ENCODE assay signal across 25 mouse cellular contexts in the genomic region with DNA sequence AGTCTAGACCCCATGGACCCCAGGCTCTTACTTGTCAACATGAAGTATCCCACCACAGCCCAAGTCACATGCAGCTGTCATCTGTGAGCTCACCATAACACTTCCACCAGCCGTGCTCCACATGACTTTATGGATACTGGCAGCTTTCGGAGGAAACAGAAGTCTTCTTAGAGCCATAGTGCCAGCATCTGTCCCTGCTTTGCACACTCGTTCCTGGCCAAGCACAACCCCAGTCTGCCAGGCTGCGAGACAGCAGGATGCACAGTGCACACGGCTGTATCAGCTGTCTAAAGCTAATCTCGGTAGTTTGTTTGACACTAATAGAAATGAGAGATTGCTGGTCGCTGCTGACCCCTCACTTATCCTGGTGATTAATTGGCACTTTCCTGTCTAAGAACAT.
"Had no signal": no experiment of that assay in that cellular context is flagged by ENCODE, and none has a peak within 500 bp of the region (broad histone marks: within the 10 kb centered on the region; RNA-seq: fewer than 3 reads in every experiment).

No protein-coding gene starts in this region.

- DNase-seq: kidney, adult 11 months; kidney, adult 8-10 months; kidney, postnatal 10 days; kidney, postnatal 36 days; liver; lung, adult 18-20 months; lung, postnatal 10 days; lung, postnatal 36 days; midbrain, embryonic 14.5 days; right cerebral cortex, postnatal 25 days; spleen, adult 18-20 months; thymus, postnatal 25 days had no signal

- H3K4me3 ChIP-seq: intestine, embryonic 15.5 days; kidney, embryonic 15.5 days; left cerebral cortex, adult 2 months; limb, embryonic 10.5 days; limb, embryonic 13.5 days; liver, embryonic 12.5 days; liver, embryonic 15.5 days; lung, embryonic 15.5 days; megakaryocyte, embryonic 14.5 days; neural tube, embryonic 12.5 days; neural tube, embryonic 15.5 days; stomach, embryonic 15.5 days had no signal

- ATAC-seq: intestine, embryonic 15.5 days; liver, embryonic 12.5 days had no signal

- H3K9ac ChIP-seq: intestine, embryonic 15.5 days; kidney, embryonic 15.5 days; limb, embryonic 13.5 days; liver, embryonic 12.5 days; liver, embryonic 15.5 days; lung, embryonic 15.5 days; neural tube, embryonic 12.5 days; neural tube, embryonic 15.5 days; stomach, embryonic 15.5 days had no signal

- H3K36me3 ChIP-seq: intestine, embryonic 15.5 days; kidney, embryonic 15.5 days; limb, embryonic 10.5 days; limb, embryonic 13.5 days; liver, embryonic 12.5 days; liver, embryonic 15.5 days; lung, embryonic 15.5 days; neural tube, embryonic 12.5 days; neural tube, embryonic 15.5 days; stomach, embryonic 15.5 days had no signal

- H3K9me3 ChIP-seq: intestine, embryonic 15.5 days; kidney, embryonic 15.5 days; limb, embryonic 10.5 days; limb, embryonic 13.5 days; liver, embryonic 12.5 days; liver, embryonic 15.5 days; lung, embryonic 15.5 days; megakaryocyte, embryonic 14.5 days; neural tube, embryonic 12.5 days; neural tube, embryonic 15.5 days; stomach, embryonic 15.5 days had no signal

- H3K4me2 ChIP-seq: intestine, embryonic 15.5 days; kidney, embryonic 15.5 days; limb, embryonic 13.5 days; liver, embryonic 12.5 days; liver, embryonic 15.5 days; lung, embryonic 15.5 days; midbrain, embryonic 11.5 days; neural tube, embryonic 12.5 days; neural tube, embryonic 15.5 days; stomach, embryonic 15.5 days had no signal

- H3K4me1 ChIP-seq: intestine, embryonic 15.5 days; kidney, embryonic 15.5 days; limb, embryonic 10.5 days; limb, embryonic 13.5 days; liver, embryonic 12.5 days; liver, embryonic 15.5 days; lung, embryonic 15.5 days; megakaryocyte, embryonic 14.5 days; neural tube, embryonic 12.5 days; neural tube, embryonic 15.5 days; stomach, embryonic 15.5 days had no signal

- H3K27ac ChIP-seq: intestine, embryonic 15.5 days; kidney, embryonic 15.5 days; left cerebral cortex, adult 2 months; limb, embryonic 10.5 days; limb, embryonic 13.5 days; liver, embryonic 12.5 days; liver, embryonic 15.5 days; lung, embryonic 15.5 days; neural tube, embryonic 12.5 days; neural tube, embryonic 15.5 days; stomach, embryonic 15.5 days had no signal

- H3K27me3 ChIP-seq: intestine, embryonic 15.5 days; kidney, embryonic 15.5 days; limb, embryonic 13.5 days; liver, embryonic 12.5 days; liver, embryonic 15.5 days; lung, embryonic 15.5 days; megakaryocyte, embryonic 14.5 days; neural tube, embryonic 12.5 days; neural tube, embryonic 15.5 days; stomach, embryonic 15.5 days had no signal
